Mouse (Mus musculus) leukemia stem cell, adult 10-12 weeks (primary cell): ENCODE measurements around the gene Vmn2r103. TPM values are rescaled to one million over a fixed set of nuclear protein-coding genes. Genes with fewer than 3 reads are reported as not detected.

ENCODE experiments used
- polyA plus RNA-seq: library from polyadenylated mRNA; stranded (reverse); fragments of >175 nt; gene quantifications from 2 replicates; pipeline ENCODE4 v1.2.3, GENCODE M21; 2012; ENCODE audit warnings: low replicate concordance

The Vmn2r103 gene
- not detected in 2 replicates for polyA plus RNA-seq

GRCm38 (mm10) chr17:19773063-19773462, at the start of gene Vmn2r103:
Vmn2r103 (plus strand) TSS chr17:19773363.

Other genes starting within 250 kb of the Vmn2r103 start
- not detected in 2 replicates for gene Vmn2r101, start 196.1 kb upstream of the Vmn2r103 start, polyA plus RNA-seq
- not detected in 2 replicates for gene Vmn2r102, start 113.0 kb upstream of the Vmn2r103 start, polyA plus RNA-seq